Mouse (Mus musculus) spleen, adult 2 months (tissue): Measurements from ENCODE around the gene Nfkbib.

Experiments used
- CTCF ChIP-seq: fragments of 200-500 bp; IDR thresholded peaks from 2 replicates; pipeline ENCODE4 v1.5.1; 2011; ENCODE audit warnings: mild to moderate bottlenecking, inconsistent platforms; ENCODE audit not compliant: insufficient read depth, insufficient read length, insufficient replicate concordance; ENCODE audit errors: extremely low read depth
- POLR2A ChIP-seq: fragments of 200-500 bp; IDR thresholded peaks from 2 replicates; pipeline ENCODE4 v1.6.1; 2011; ENCODE audit warnings: low read depth, low read length, inconsistent platforms

DNA sequence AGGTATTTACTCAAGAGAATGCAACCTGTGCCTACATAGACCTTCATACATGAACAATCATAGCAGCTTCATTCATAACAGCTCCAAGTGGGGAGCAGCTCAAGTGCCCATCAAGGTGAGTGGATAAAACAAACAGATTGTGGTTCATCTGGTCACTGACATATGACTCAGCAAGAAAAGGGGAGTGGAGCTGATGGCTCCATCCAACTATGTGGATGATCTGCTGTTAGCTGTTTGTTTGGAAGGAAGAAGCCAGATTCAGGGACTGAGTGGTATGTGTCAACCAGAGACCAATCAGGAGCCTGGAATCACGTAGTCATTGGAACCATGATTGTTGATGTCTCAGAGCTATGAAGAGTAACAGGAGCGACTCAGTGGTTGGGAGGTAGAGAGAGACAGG is 42.7 kb downstream of the Nfkbib start:
- TF ChIP-seq CTCF: no peak
- no peak for TF ChIP-seq POLR2A
